Mouse (Mus musculus) heart, adult 8-10 months (tissue): ENCODE data around the gene Smad3. TPM values are rescaled to one million over a fixed set of nuclear protein-coding genes. Genes with fewer than 3 reads are reported as not detected.

Experiments used
- DNase-seq: peaks from one replicate; pipeline ENCODE4 v3.0.0; 2022; ENCODE audit warnings: low spot score
- total RNA-seq, 4 experiments: library from RNA; stranded (reverse); gene quantifications; 2 replicates each; pipeline ENCODE4 v1.2.4; 2022

Smad3 gene
- total RNA-seq, 4 experiments from 2014 or later, result 10.1 to 14.1 (median 12.5) TPM

DNA sequence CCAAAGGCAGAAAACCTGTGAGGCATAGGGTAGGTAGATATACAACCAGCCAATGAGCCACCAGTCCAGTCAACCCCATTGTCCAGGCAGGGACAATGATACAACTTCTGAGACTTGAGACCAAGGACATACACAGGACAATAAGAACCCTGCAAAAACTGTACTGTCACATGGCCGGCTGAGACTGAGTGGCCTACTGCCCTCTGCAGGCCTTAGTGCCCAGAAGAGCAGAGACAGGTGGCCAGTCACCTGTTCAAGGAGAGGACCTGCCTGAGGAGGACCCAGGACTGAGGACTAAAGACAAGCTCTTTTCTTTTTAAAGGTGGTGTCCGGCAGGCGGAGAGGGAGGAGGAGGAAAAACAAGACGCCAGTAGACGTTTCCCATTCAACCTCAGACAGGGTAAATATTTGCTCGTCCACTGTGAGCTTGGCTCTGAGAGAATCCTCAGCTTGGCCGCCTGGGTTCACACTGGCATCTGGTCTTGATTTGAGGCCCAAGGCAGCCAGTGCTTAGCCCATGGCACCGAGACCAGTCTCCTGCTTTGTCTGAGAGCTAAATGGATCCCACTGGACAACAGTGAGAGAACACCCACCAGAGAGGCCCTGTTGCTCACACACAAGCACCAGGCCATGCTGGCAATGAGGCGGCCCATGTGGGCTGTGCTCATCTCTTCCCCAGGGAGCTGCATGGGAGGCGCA lies 56.4 kb downstream of the Smad3 start:
- DNase-seq, result no peak

DNA sequence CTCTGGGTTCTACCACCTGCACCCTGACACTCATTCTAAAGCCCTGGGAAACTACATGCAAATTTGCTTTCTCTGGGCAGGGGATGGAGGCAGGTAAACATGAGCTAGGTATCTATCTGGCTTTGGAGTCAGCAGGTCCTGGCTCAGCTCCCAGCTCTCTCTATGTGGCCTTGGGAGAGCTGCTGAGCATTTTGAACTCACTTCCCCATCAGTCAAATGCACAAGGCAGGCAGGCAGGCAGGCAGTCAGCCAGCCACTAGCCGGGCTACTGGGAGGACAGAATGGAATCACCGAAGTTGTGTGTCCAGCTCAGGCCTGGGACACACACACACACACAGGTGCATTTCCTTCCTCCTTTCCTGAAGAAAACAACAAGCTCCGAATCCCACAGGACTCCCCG lies 58.6 kb downstream of the Smad3 start:
- no peak for DNase-seq

DNA sequence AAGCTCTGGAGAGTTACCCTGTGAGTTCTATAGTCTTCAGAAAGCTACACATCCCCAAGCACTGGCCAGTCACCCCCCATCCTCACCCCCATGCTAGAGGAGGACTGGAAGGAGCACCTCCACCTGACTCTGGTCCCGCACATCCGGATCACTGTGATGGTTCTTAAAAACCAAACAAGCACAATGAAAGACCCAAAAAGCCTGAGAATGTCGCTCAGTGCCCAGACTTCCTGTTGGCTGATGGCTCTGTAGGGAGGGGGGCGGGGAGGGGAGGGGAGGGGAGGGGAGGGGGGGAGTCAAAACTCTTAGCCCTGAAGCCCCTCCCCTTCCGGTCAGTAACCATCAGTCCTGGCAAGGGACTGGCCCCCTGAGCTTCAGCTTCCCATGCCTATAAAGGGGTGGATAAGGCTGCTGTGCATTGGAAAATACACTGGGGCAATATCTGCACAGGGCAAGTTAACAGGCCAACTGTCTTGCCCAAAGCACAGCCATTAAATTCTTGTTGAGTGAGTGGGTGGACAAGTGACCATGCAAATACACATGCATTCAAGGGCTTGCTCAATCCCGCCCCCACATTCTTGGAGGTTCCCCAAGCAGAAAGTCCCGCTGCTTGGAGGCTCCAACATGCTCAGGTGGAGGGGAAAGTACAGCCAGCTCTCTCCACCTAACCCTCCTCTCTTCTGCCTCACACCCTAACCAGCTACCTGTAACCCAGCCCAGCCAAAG lies 59.3 kb downstream of the Smad3 start:
- no peak for DNase-seq

DNA sequence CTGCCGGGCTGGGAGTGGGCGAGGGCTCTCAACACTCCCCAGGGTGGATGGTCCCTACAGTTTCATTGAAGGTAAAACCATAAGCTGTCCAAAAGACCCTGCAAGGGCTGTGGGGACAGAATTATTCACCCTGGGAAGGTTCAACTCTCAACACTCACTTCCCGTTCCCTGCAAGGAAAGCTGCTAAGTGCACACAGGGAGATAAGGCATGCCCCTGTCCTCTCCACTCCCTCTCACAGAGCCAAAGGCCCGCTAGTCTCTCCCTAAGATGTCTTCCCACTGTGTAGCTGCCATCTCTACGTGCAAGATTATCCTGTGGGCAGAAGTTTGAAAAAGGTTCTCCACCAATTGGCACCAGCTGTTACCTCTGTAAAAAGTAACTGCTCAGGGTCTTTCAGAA lies 60.2 kb downstream of the Smad3 start:
- no peak for DNase-seq

DNA sequence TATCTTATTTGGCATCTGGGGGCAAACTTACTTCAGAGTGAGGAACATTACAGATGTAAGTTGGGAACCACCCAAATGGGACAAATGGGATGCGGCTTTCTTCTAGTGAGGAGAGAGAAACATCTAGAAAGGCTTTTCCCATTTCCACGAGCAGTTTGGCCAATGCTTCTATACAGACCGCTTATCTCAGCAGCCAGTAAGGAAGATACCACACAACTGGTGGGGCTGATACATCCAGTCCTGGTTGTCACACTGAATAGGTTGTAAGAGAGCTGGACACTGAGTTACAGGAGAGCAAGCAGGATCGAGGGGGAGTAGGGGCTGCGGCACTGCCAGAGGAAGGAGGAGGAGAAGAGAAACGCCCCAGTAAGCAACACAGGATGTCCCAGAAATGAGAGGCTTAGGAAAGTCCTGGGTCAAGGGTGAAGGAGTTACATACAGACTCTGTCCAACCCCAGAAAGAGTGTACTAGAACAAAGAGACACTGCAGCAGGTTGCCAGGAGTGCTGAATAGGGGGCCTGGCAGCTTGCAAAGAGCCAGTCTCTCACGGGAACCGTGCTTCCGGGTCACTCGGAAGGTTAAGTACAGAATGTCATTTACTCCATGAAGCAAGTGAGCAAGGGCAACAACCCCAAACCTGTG lies 61.2 kb downstream of the Smad3 start:
- DNase-seq, result no peak

DNA sequence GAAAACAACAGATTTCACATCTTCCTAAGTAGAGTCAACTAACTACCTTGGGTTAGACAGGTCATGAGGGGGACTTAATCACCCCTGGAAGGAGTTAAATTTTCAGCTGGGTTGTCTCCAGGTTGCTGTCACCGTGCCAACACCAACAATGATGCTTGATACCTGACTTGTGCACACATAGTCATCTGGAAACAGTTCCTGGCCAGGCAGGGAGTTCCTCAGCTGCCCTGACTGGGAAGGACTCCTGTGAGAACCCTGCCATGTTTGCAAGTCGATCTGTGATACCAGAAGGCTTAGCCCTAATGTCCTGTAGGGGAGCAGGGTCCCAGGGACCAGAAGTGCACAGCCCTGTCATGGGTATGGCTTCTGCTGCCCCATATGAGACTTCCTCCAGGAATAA lies 65.8 kb downstream of the Smad3 start:
- DNase-seq, result no peak

DNA sequence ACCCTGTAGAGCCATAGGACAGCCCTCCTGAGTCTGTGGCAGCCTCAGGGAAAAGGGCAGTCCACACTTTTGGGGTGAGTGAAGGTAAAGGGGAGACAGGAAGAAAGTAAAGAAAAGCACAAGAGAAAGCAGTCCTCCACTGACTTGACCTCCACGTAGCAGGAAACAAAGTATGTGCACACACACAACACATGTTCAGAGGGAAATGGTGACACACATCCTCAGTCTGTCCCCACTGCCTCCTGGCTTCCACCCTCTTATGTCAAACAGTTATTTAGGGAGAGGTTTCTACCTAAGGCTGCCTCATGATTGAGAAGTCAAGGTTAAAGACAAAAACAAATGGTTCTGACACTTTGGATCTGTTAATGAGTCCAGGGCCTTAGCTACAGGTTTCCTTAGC lies 67.3 kb downstream of the Smad3 start:
- DNase-seq, result no peak

DNA sequence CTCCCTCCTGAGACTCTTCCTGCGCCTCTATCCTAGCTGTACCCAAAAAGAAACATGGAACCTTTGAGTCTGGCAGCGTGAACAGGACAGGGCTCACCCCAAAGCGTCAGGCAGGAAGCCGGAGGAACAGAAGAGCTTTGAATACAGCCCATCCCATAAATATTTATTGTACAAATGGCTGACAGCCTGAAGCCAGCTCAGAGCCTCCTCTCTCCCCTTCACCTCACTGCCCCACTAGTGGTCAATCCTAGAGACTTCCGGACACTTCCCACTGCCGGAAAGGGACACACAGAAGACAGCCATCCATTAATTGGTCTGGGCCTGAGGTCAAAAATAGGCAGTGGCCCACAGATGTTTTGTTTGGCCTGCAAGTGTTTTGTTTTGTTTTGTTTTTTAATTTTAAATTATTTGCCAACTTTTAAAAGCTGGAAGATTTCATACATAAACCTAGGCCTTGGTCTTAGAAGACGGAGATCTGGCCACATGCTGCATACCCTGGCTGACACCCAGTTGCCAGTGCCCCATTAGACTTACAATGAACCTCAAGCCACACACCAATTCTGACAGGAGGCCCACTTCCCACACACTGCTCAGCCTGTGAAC lies 70.3 kb downstream of the Smad3 start:
- DNase-seq, result no peak

DNA sequence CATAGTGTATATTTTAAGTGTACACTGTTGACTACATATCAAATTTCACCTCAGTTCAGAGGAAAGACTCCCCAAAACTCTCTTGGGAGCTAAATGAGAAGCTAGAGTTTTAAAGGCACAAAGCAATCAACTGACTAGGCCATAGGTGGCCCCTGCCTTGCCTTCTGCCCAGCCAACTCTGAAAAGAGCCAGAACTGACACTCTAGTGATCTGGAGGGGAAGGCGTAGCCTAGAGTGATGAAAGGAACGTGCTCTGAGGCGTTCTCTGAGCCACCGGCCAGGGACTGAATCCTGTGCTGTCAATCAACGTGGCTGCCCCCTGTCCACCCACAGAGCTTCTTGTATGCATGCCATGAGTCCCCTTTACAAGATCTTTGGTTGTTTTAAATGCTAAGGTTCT lies 72.4 kb downstream of the Smad3 start:
- no peak for DNase-seq

DNA sequence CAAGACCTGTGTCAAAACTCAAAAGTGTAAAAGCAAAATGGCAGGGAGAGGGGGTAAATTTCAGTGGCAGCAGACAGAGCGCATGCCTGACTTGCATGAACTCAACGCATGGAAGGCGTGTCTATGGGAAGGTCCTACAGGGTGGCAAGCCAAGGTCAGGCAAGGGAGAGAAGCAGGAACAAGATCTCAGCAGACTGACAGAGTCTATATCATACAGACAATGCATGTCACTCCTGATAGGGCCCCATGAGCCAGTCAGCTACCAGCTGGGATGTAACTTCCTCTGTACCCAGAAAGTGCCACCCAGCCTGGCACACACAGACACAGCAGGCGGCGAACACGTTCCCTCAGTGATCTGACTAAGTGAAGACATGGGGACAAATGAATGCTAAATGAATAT lies 73.5 kb downstream of the Smad3 start:
- DNase-seq, result no peak

DNA sequence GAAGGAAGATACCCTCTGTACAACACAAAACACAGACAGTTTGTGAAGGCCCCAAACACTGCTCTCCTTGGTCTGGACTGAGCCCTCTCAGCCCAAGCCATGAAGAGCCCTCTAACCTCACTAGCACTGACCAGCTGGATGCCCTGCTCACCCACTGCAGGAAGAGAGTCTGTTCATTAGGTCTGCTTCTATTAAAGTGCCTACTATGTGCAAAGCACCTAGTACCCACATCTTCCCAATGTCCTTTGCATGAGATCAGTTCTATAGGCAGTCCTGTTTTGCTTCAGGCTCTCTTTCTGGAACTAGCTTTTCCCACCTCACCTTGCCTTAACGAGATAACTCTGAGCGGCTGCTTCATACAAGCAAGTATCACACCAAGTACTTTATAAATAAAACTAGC lies 74.9 kb downstream of the Smad3 start:
- DNase-seq, result no peak

DNA sequence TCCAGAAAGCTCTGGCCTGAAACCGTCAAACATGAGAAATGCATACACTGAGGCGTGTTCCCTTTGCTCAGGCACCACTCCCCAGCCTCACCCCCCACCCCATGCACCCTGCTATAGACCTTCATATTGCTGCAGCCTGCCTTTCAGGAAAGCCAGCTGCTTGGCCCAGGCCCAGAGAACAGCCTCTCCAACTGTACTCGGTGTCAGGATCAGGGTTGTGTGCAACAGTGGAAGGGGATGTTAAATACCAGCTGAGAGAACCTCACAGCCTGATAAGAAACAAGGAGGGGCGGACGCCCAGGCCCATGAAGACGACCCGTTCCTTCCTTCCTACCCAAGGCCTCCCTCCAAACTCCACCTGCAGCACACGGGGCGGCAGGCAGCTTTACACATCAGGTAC lies 75.5 kb downstream of the Smad3 start:
- DNase-seq, result no peak

DNA sequence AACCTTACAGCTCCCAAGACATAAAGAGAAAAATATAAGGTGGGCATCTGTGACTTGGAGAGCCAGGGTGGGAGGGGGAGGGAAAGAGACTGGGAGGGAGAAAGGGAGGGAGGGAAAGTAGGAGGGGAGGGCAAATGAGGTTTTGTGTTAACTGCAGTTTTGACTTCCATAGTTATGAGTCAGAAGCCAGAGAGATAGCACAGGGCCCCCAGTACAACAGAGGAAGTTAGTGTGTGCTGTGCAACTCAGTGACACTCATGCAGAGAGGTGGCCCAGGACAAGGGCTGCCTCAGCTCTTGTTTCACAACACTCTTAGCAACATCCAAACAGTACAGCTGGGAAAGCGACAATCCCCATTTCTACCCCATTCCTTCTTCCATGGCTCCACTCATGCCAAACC lies 79.7 kb downstream of the Smad3 start:
- DNase-seq, result no peak

DNA sequence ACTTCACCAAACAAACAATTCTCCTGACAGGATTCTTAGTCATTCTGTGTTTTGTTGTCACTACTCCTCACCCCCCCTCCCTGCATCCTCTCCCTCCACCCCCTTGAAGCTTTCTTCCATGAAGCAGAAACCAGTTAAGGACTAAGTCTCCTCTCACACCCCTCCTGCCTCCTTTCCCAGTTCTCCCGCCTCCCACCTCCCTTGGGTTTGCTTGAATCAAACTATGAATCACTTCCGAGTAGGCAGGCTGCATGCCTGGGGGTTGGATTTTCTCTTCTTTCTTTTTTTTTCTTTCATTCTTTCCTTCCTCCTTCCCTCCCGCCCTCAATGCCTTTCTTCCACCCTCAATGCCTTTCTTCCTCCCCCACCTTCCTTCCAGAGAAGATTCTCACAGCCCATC lies 80.2 kb downstream of the Smad3 start:
- no peak for DNase-seq

DNA sequence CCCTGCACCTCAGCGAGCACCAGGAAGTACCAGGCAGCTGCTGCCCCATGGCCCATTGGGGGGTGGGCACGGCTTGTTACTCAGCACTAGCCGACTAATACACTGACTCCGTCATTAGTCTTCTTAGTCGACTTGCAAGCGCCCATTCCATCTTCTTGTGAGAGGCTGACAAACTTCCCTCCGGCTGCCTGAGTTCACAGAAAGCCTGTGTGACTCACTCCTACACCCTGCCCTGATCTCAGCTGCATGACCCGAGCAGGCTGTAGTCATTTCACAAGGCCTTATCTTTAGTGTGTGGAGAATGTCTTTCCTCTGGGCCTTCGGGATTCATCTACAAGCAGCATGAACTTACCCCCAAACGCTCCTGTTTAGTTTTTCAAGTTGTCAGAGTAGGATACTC lies 83.2 kb downstream of the Smad3 start:
- DNase-seq, result no peak

DNA sequence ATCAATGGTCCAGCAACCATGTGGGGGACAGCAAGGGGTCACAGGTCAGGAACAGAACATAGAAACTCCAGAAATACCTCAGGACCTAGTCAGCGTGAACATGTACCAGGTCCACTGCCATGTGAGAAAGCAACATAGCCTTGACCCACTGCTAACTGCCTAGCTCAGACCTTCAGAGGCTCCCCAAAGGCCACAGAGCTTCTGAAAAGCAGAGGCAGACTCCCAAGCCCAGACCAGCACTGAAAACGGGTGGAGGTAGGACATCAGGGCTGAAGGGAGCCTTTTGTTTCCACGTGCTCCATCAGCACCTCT lies 84.3 kb downstream of the Smad3 start:
- DNase-seq, result no peak

DNA sequence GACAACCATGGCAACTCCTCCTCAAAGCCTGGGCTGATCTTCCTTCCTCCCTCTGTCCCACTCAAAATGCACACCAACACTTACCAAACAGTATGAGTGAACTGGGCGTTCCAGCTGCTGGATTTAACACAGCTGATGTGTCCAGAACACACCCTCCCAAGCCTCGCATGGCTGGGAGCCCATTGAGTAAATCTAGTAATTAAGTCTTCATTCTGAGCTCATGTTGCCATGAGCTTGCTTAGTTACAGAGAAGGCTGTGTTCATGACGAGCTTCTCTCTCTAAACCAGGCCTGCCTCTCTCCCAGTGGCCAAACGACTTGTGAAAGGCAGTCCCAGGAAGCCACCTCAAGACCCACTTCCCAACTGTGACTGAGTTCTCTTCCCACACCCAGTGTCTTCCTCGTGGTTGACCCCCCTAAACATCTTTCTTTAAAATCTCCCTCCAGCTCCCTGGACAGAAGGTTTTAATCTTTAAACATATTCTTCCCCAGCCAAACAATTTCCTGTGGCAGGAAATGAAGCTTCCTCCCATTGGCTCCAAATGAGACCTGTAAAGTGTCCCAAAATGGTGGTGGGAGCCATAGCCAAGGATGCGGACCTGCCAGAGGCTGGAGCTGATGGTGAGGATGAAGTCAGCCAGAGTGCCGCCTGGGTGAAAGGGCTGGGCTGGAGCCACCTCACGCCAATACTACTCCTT lies 84.8 kb downstream of the Smad3 start:
- no peak for DNase-seq

DNA sequence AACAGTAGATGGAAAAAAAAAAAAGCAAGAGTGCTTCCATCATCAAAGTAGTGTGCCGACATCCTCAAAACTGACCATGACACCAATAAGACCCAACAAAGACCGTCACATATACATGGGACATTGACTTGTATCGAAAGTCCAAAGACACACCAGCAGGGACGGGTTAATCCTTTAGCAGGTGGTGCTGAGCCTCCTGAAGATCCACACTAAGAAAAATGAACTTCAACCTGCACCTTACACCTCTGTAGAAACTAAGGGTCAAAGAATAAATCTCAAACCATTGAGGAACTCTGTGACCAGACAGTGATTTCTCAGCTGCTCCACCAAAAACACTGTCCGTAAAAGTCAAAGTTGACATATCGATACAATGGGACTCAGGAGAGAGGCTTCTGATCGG lies 88.0 kb downstream of the Smad3 start:
- DNase-seq, result no peak

DNA sequence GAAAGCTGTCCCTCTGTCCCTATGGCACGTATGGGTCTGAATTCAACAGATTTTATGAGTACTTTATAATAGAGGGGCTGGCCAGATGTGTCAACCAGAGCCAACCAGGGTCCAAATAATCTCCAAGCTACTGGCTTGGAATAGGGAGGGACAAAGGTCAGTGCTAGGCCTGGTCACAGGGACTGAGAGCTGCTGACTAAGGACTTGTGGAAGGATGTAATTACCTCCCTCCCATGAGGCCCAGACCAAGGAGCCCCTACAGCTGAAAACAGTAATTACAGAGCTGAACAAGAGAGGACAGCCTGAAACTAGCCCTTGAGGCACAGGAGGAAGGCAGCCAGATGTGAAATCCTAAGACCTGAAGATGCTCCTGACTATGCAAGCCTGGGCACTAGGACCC lies 89.2 kb downstream of the Smad3 start:
- DNase-seq, result no peak

DNA sequence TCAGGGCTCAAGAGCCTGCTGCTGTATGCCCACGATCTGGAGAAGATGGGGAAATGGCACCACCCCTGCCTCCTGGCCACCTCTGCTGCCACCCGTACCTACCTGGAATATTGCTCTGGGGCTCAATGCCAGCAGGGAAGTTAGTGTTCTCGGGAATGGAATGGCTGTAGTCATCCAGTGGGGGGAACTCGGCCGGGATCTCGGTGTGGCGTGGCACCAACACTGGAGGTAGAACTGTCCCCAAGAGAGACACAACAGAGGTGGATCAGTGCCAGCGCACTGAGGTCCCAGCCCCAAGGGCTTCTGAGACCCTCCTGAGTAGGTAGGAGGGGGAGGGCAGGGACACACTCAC lies 90.4 kb downstream of the Smad3 start:
- no peak for DNase-seq

DNA sequence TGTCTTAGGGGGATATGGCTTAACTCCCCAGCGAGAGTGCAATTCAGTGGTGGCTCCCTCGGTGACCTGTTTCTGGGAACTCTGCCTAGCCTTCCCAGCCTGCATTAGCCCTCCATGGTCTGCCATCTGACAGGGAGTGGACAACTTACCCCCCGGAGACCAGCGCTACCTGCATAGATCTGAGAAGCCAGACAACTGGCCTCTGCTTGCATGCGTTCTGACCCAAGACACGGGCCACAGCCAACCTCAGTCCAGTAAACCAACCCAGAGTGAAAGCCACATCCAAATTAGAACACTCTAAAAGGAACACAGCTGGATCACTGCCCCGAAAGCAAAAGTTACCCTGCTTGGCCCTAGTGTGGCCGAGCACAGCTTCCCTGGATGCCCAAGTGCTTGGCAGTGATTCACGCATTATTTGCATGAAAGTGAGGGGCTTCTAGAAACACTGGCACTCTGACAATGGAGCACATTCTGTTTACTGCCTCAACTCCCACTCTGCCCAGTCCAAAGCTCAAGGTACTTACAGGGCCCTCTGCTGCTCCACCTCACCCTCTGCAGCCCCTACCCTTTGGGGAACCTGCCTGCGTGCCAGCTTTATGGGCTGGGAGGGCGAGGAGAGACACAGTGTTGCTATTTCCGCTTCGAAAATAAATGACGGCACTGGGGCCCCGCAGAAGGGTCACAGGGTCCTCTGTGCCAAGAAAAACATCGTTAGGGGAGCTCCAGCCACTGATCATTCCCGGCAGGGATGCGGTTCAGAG lies 91.0 kb downstream of the Smad3 start:
- peak; percentile 69 for DNase-seq
